Mouse (Mus musculus) forelimb bud, embryonic 11.5 days (tissue): Measurements from ENCODE around the gene Gm42421.
A peak's percentile ranks its signal among the peaks of the same experiment; 100 is the strongest.

ENCODE experiments used
- DNase-seq: peaks from one replicate; pipeline ENCODE4 v3.0.0-alpha.2; 2012; ENCODE audit warnings: low read depth, low spot score

Gm42421 gene

GRCm38 (mm10) chr5:143936156-143936555 is 8.2 kb downstream of the Gm42421 start:
- no peak for DNase-seq

- DNase-seq: no peak
Measured at GRCm38 (mm10) chr5:143941588-143941987, 13.6 kb downstream of the Gm42421 start.

- DNase-seq: no peak
Measured at GRCm38 (mm10) chr5:143943231-143944125, 15.5 kb downstream of the Gm42421 start.

GRCm38 (mm10) chr5:143948361-143948760 is 20.4 kb downstream of the Gm42421 start:
- DNase-seq: no peak

- no peak for DNase-seq
Measured at GRCm38 (mm10) chr5:143950016-143950415, 22.0 kb downstream of the Gm42421 start.

- DNase-seq: no peak
Measured at GRCm38 (mm10) chr5:143957101-143957500, 29.1 kb downstream of the Gm42421 start.

- no peak for DNase-seq
Measured at GRCm38 (mm10) chr5:143959551-143959950, 31.6 kb downstream of the Gm42421 start.

- DNase-seq: no peak
Measured at GRCm38 (mm10) chr5:143961176-143961575, 33.2 kb downstream of the Gm42421 start.

GRCm38 (mm10) chr5:143965586-143966345 is 37.8 kb downstream of the Gm42421 start:
- DNase-seq: no peak

GRCm38 (mm10) chr5:143966671-143967070 is 38.7 kb downstream of the Gm42421 start:
- no peak for DNase-seq

- DNase-seq: no peak
Measured at GRCm38 (mm10) chr5:143972628-143973027, 44.7 kb downstream of the Gm42421 start.

GRCm38 (mm10) chr5:143974931-143975630 is 47.1 kb downstream of the Gm42421 start:
- DNase-seq: peak; percentile 80

- no peak for DNase-seq
Measured at GRCm38 (mm10) chr5:143975631-143975933, 47.6 kb downstream of the Gm42421 start.

GRCm38 (mm10) chr5:143976232-143976631 is 48.3 kb downstream of the Gm42421 start:
- DNase-seq: no peak

GRCm38 (mm10) chr5:143976726-143977431 is 48.9 kb downstream of the Gm42421 start:
- DNase-seq: no peak

- DNase-seq: peak; percentile 43
Measured at GRCm38 (mm10) chr5:143980858-143981257, 52.9 kb downstream of the Gm42421 start.

- no peak for DNase-seq
Measured at GRCm38 (mm10) chr5:143982361-143982760, 54.4 kb downstream of the Gm42421 start.

- no peak for DNase-seq
Measured at GRCm38 (mm10) chr5:143985381-143985780, 57.4 kb downstream of the Gm42421 start.
